Mouse (Mus musculus): Measurements from ENCODE around the gene Mat2a. TPM values are rescaled to one million over a fixed set of nuclear protein-coding genes. Genes with fewer than 3 reads are reported as not detected.
"Not testable (repeated sequence)": the region's sequence is repeated elsewhere in the genome, so short reads cannot be mapped to it uniquely, and the experiment has no call there.

Gene Mat2a
- polyA plus RNA-seq, 1 experiment from 2014 or later, result 449 TPM

DNA sequence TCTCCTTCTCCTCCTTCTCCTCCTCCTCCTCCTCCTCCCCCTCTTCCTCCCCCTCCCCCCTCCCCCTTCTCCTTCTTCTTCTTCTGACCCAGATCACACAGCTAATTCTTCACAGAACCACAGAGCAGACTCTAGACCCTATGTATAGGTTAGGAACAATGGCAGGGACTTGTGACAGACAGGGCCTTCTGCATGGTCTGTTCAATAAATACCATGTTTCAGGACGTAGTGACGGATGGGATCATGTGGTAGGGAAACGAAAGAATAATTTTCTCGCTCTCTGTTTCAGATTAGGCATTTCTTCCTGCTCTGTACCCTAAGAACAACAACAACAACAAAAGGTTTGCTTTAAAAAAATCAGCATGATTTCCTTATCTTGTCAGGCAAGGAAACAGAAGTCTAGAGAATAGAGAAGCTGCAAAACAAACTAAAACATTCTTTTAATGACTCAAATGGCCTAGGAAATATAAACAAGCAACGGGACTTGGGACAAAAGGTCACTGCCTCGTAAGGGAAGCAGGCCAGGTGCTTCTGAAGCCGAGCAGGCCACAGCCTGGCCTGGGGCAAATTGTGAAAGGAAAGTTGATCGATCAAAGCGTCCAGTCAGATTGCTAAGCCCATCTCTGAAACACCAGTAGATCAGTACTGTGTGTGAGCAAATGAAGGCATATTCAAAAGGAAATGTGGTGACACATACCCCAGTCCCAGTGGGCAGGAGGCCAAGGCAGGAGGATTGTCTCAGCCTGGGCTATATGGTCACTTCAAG is 20.9 kb upstream of the Mat2a start:
- H3K4me3 ChIP-seq (ENCODE audit: low read depth, low read length), result no peak overlapping the region
- WGBS, result 64% methylated on average over 9 of the region's 9 CpGs

DNA sequence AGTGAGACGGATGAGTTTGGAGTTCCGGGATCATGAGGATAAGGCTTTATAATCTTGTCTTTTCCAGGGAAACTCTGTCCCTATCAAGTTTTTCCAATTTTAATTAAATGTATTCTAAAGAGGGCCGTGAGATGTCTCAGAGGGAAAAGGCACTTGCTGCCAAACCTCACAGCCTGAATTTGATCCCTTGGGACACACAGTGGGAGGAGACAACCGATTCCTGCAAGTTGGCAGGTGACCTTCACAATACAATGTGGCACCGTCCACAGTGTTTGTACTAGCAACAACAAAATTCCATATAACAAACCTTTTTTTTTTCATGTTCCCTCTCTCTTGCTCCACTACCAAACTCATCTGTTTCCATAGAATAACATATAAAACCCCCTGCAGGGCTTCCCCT is 19.6 kb upstream of the Mat2a start:
- H3K4me1 ChIP-seq (ENCODE audit: control insufficient read depth, insufficient read depth, low read length), result no peaks in the 10 kb centered on the region
- DNase-seq (ENCODE audit: low spot score) (no peak), ATAC-seq (ENCODE audit: insufficient read depth, low FRiP score, low TSS enrichment) (no peak)
- no peak overlapping the region for H3K27ac ChIP-seq (ENCODE audit: low read depth, low read length)
- no peak overlapping the region for H3K4me3 ChIP-seq (ENCODE audit: low read depth, low read length)
- no peak overlapping the region for H3K9ac ChIP-seq (ENCODE audit: low read length)
- H3K27me3 ChIP-seq (ENCODE audit: control insufficient read depth, insufficient read depth, low read length), result no peaks in the 10 kb centered on the region
- H3K36me3 ChIP-seq (ENCODE audit: control insufficient read depth, insufficient read depth, low read length), result no peaks in the 10 kb centered on the region
- WGBS, result 71% methylated on average over 5 of the region's 5 CpGs
- no peaks in the 10 kb centered on the region for H3K9me3 ChIP-seq (ENCODE audit: control insufficient read depth, low read length)
- no peak overlapping the region for H3K4me2 ChIP-seq (ENCODE audit: low read depth)

More for the DNA sequence above, 20.9 kb upstream of the Mat2a start:
- ATAC-seq (ENCODE audit: insufficient read depth, low FRiP score, low TSS enrichment) (no peak), DNase-seq (ENCODE audit: low spot score) (no peak)
- Histone ChIP-seq H3K4me2 (ENCODE audit: low read depth) (no peak overlapping the region), H3K9ac (ENCODE audit: low read length) (no peak overlapping the region), H3K27me3 (ENCODE audit: control insufficient read depth, insufficient read depth, low read length) (no peaks in the 10 kb centered on the region), H3K9me3 (ENCODE audit: control insufficient read depth, low read length) (no peaks in the 10 kb centered on the region), H3K36me3 (ENCODE audit: control insufficient read depth, insufficient read depth, low read length) (no peaks in the 10 kb centered on the region), H3K27ac (ENCODE audit: low read depth, low read length) (no peak overlapping the region), H3K4me1 (ENCODE audit: control insufficient read depth, insufficient read depth, low read length) (no peaks in the 10 kb centered on the region)

DNA sequence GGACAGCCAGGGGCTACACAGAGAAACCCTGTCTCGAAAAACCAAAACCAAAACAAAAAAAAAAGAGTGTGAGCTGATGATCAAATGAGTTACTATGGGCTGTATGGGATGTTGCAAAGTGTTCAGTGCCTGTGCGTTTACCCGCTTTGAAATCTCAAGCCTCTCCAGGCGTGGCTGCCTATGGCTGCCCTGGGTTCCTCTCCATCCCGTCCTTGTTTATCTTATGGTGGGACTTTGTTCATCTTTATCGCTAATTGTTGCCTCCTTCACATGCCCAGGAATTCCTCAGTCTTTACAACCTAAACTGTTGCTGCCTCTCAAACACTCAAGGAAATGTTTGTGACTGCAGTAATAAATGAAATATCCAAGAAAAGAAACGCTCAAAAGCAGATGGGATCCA is 19.1 kb upstream of the Mat2a start:
- Histone ChIP-seq H3K4me2 (ENCODE audit: low read depth) (no peak overlapping the region), H3K4me1 (ENCODE audit: control insufficient read depth, insufficient read depth, low read length) (no peaks in the 10 kb centered on the region), H3K27me3 (ENCODE audit: control insufficient read depth, insufficient read depth, low read length) (no peaks in the 10 kb centered on the region), H3K9me3 (ENCODE audit: control insufficient read depth, low read length) (no peaks in the 10 kb centered on the region), H3K36me3 (ENCODE audit: control insufficient read depth, insufficient read depth, low read length) (no peaks in the 10 kb centered on the region), H3K4me3 (ENCODE audit: low read depth, low read length) (no peak overlapping the region), H3K27ac (ENCODE audit: low read depth, low read length) (no peak overlapping the region), H3K9ac (ENCODE audit: low read length) (no peak overlapping the region)
- 86% methylated on average over 7 of the region's 7 CpGs for whole genome bisulfite sequencing
- no peak for ATAC-seq (ENCODE audit: insufficient read depth, low FRiP score, low TSS enrichment)
- no peak for DNase-seq (ENCODE audit: low spot score)

DNA sequence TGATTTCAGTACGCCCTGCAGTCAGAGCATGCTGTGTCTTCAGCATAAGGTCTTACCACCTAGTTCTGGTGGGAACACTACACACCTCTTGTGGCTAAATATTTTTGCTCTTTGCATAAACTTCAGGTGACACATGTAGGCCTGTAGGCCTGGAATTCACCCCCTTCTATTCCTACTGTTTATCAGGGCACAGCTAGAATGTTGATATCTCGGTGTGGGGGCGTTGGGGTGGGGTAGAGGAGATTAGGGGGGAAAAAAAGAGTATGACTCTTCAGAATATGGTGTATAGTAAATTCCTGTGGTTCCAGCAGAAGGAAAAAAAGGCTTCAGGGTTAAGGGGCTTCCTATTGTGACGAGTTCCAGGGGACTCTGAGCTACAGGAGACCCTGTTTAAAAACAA is 17.2 kb upstream of the Mat2a start:
- H3K4me3 ChIP-seq (ENCODE audit: low read depth, low read length), result no peak overlapping the region
- 87% methylated on average over 4 of the region's 4 CpGs for WGBS
- H3K4me1 ChIP-seq (ENCODE audit: control insufficient read depth, insufficient read depth, low read length), result no peaks in the 10 kb centered on the region
- no peak overlapping the region for H3K27ac ChIP-seq (ENCODE audit: low read depth, low read length)
- ATAC-seq (ENCODE audit: insufficient read depth, low FRiP score, low TSS enrichment) (no peak), DNase-seq (ENCODE audit: low spot score) (no peak)
- H3K4me2 ChIP-seq (ENCODE audit: low read depth), result no peak overlapping the region
- no peaks in the 10 kb centered on the region for H3K9me3 ChIP-seq (ENCODE audit: control insufficient read depth, low read length)
- no peak overlapping the region for H3K9ac ChIP-seq (ENCODE audit: low read length)
- H3K36me3 ChIP-seq (ENCODE audit: control insufficient read depth, insufficient read depth, low read length), result no peaks in the 10 kb centered on the region
- no peaks in the 10 kb centered on the region for H3K27me3 ChIP-seq (ENCODE audit: control insufficient read depth, insufficient read depth, low read length)

DNA sequence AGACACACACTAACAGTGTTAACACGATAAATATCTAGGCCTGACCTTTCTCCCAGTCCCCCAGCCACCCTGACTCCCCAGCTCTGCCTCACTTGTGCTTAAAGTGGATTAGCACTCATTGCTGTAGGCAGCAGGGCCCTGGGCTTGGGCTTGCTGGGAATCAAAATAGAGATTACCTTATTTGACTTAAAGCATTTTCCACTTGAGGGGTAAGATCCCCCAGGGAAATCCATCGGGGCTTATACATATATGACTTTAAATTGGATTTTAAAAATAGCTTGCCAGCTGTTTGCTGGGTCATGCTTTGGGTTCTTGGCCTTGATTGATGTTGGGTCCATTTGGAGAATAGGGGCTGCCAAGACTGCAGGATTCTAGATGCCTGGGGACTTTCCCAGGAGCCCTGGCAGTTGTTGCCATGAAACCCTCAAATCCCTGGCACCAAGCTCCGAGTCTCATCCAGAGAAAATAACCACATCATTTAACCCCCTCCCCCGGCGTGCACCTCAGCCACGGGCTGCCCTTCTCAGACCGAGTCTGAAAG is 15.5 kb upstream of the Mat2a start:
- Histone ChIP-seq H3K4me2 (ENCODE audit: low read depth) (no peak overlapping the region), H3K9me3 (ENCODE audit: control insufficient read depth, low read length) (no peaks in the 10 kb centered on the region), H3K4me3 (ENCODE audit: low read depth, low read length) (no peak overlapping the region), H3K27me3 (ENCODE audit: control insufficient read depth, insufficient read depth, low read length) (no peaks in the 10 kb centered on the region), H3K9ac (ENCODE audit: low read length) (no peak overlapping the region), H3K36me3 (ENCODE audit: control insufficient read depth, insufficient read depth, low read length) (no peaks in the 10 kb centered on the region), H3K4me1 (ENCODE audit: control insufficient read depth, insufficient read depth, low read length) (no peaks in the 10 kb centered on the region), H3K27ac (ENCODE audit: low read depth, low read length) (no peak overlapping the region)
- DNase-seq (ENCODE audit: low spot score) (no peak), ATAC-seq (ENCODE audit: insufficient read depth, low FRiP score, low TSS enrichment) (no peak)
- WGBS, result 77% methylated on average over 7 of the region's 7 CpGs

DNA sequence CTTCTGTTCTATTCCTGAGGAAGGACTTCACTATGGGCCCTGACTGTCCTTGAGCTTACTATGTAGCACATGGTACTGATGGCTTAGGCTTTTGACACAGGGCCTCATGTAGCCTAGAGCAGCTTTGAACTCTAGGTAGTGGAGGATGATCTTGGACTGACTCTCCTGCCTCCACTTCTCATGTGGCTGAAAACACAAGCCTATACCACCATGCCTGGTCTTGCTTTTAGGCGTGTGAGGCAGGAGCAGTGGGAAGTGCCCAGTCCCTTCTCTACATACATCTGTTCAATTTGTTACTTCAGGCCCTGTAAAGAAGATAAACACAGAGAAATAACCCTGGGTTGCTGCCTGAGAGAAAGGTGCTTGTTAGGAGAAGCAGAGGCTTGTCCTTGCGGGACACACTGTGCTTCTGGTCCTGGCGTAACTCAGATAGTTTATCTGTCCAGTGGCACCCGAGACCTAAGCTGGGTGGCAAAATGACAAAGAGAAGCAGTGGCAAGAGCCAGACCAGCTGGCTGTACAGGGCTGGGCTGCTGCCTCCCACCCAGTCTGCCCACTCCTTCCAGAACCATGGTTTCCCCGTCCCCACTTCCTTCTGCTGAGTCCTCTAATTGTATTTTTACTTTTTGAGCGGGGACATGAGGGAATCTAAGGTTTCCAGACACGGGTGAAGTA is 14.9 kb upstream of the Mat2a start:
- Histone ChIP-seq H3K4me1 (ENCODE audit: control insufficient read depth, insufficient read depth, low read length) (no peaks in the 10 kb centered on the region), H3K27ac (ENCODE audit: low read depth, low read length) (no peak overlapping the region), H3K36me3 (ENCODE audit: control insufficient read depth, insufficient read depth, low read length) (no peaks in the 10 kb centered on the region), H3K9me3 (ENCODE audit: control insufficient read depth, low read length) (no peaks in the 10 kb centered on the region), H3K4me2 (ENCODE audit: low read depth) (no peak overlapping the region), H3K27me3 (ENCODE audit: control insufficient read depth, insufficient read depth, low read length) (no peaks in the 10 kb centered on the region), H3K9ac (ENCODE audit: low read length) (no peak overlapping the region), H3K4me3 (ENCODE audit: low read depth, low read length) (no peak overlapping the region)
- no peak for ATAC-seq (ENCODE audit: insufficient read depth, low FRiP score, low TSS enrichment)
- DNase-seq (ENCODE audit: low spot score), result no peak
- WGBS, result 82% methylated on average over 7 of the region's 7 CpGs

DNA sequence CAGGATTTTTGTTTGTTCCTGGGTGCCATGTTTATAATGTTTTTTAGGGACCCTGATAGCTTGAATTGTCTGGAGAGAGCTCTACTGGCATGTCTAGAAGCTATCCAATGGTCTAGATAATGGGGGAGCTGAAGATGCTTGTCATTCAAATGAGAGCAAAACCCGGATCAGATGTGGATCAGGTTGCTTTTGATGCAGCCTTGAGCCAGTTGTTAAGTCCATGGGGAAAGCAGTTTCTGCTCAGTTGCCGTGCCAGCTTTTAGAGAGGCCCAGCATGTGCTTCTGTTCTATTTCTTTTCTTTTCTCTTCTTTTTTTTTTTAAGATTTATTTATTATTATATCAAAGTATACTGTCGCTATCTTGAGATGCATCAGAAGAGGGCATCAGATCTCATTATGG is 14.2 kb upstream of the Mat2a start:
- Histone ChIP-seq H3K9ac (ENCODE audit: low read length) (no peak overlapping the region), H3K36me3 (ENCODE audit: control insufficient read depth, insufficient read depth, low read length) (no peaks in the 10 kb centered on the region), H3K4me3 (ENCODE audit: low read depth, low read length) (no peak overlapping the region), H3K4me2 (ENCODE audit: low read depth) (no peak overlapping the region), H3K9me3 (ENCODE audit: control insufficient read depth, low read length) (no peaks in the 10 kb centered on the region), H3K27ac (ENCODE audit: low read depth, low read length) (no peak overlapping the region), H3K27me3 (ENCODE audit: control insufficient read depth, insufficient read depth, low read length) (no peaks in the 10 kb centered on the region), H3K4me1 (ENCODE audit: control insufficient read depth, insufficient read depth, low read length) (no peaks in the 10 kb centered on the region)
- 77% methylated on average over 3 of the region's 3 CpGs for WGBS
- no peak for DNase-seq (ENCODE audit: low spot score)
- ATAC-seq (ENCODE audit: insufficient read depth, low FRiP score, low TSS enrichment), result no peak

DNA sequence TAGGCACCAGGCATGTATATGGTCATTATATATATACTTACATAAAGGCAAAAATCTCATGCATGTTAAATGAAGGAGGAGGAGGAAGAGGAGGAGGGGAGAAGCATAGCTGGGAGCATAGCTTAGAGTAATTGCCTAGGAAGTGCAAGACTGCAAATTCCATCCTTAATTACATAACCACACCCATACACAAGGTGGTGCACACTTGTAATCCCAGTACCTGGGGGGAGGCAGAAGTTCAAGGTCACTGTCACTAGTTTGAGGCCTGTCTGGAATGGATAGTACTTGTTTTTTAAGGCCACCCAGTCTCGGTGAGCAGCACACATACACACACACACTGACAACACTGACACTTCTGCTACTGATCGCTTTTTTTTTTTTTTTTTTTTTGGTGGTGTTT is 13.0 kb upstream of the Mat2a start:
- H3K4me3 ChIP-seq (ENCODE audit: low read depth, low read length), result no peak overlapping the region
- no peaks in the 10 kb centered on the region for H3K36me3 ChIP-seq (ENCODE audit: control insufficient read depth, insufficient read depth, low read length)
- WGBS, result 77% methylated on average over 2 of the region's 2 CpGs
- ATAC-seq (ENCODE audit: insufficient read depth, low FRiP score, low TSS enrichment) (no peak), DNase-seq (ENCODE audit: low spot score) (no peak)
- no peaks in the 10 kb centered on the region for H3K9me3 ChIP-seq (ENCODE audit: control insufficient read depth, low read length)
- H3K4me1 ChIP-seq (ENCODE audit: control insufficient read depth, insufficient read depth, low read length), result no peaks in the 10 kb centered on the region
- no peak overlapping the region for H3K27ac ChIP-seq (ENCODE audit: low read depth, low read length)
- H3K4me2 ChIP-seq (ENCODE audit: low read depth), result no peak overlapping the region
- no peak overlapping the region for H3K9ac ChIP-seq (ENCODE audit: low read length)
- H3K27me3 ChIP-seq (ENCODE audit: control insufficient read depth, insufficient read depth, low read length), result no peaks in the 10 kb centered on the region

DNA sequence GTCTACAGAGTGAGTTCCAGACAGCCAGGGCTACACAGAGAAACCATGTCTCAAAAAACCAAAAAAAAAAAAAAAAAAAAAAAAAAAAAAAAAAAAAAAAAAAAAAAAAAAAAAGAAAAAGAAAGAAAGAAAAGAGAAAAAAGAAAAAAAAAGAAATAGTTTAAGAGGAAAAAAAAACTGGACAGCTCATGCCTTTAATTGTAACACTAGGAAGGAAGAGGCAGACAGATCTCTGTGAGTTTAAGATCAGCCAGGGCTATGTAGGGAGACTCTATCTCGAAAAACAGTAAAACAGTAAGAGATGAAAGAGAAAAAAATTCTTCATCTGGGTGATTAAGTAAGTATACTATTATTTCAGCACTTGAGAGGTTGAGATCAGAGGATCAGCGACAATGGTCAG is 12.4 kb upstream of the Mat2a start:
- DNase-seq (ENCODE audit: low spot score); H3K9ac ChIP-seq (ENCODE audit: low read length); H3K27ac ChIP-seq (ENCODE audit: low read depth, low read length); H3K9me3 ChIP-seq (ENCODE audit: control insufficient read depth, low read length); H3K4me1 ChIP-seq (ENCODE audit: control insufficient read depth, insufficient read depth, low read length); ATAC-seq (ENCODE audit: insufficient read depth, low FRiP score, low TSS enrichment); H3K36me3 ChIP-seq (ENCODE audit: control insufficient read depth, insufficient read depth, low read length); H3K4me2 ChIP-seq (ENCODE audit: low read depth); H3K4me3 ChIP-seq (ENCODE audit: low read depth, low read length); H3K27me3 ChIP-seq (ENCODE audit: control insufficient read depth, insufficient read depth, low read length): not testable (repeated sequence)
- WGBS, result 76% methylated on average over 2 of the region's 2 CpGs

Measured in neural tube, embryonic 11.5 days (tissue).